Mouse (Mus musculus) C2C12 (cell line): ENCODE measurements around the gene Ccdc93.

Source experiments
- CTCF ChIP-seq: IDR thresholded peaks from one replicate; pipeline ENCODE4 v1.5.1; 2011; ENCODE audit not compliant: control insufficient read depth, insufficient read depth, insufficient read length
- FOSL1 ChIP-seq: IDR thresholded peaks from one replicate; pipeline ENCODE4 v1.8.0; 2011; ENCODE audit warnings: mild to moderate bottlenecking, low read length; ENCODE audit not compliant: poor library complexity, insufficient read depth, severe bottlenecking
- MAX ChIP-seq: IDR thresholded peaks from one replicate; pipeline ENCODE4 v1.6.1; 2011; ENCODE audit warnings: mild to moderate bottlenecking, control low read depth
- MYOD1 ChIP-seq: IDR thresholded peaks from one replicate; pipeline ENCODE4 v1.6.1; 2011; ENCODE audit warnings: low read depth; ENCODE audit not compliant: control insufficient read depth, insufficient read length
- MYOG ChIP-seq: IDR thresholded peaks from one replicate; pipeline ENCODE4 v1.6.1; 2011; ENCODE audit not compliant: control insufficient read depth, insufficient read length; ENCODE audit errors: extremely low read depth
- USF1 ChIP-seq: IDR thresholded peaks from one replicate; pipeline ENCODE4 v1.6.1; 2011; ENCODE audit warnings: low read depth, mild to moderate bottlenecking, control low read depth, moderate library complexity

GRCm38 (mm10) chr1:121430938-121431928, at the start of gene Ccdc93:
- TF ChIP-seq MAX, result no peak
- TF ChIP-seq FOSL1, result no peak
- no peak for TF ChIP-seq MYOG
- TF ChIP-seq CTCF, result no peak
- TF ChIP-seq USF1, result no peak
- TF ChIP-seq MYOD1, result no peak
